Mouse (Mus musculus) forebrain, postnatal 0 days (tissue): ENCODE measurements around the gene Fitm2. TPM values are rescaled to one million over a fixed set of nuclear protein-coding genes. Genes with fewer than 3 reads are reported as not detected.
A peak's percentile ranks its signal among the peaks of the same experiment; 100 is the strongest.

Experiments
- ATAC-seq: fragments of 200-750 bp; cut with Nextera tagmentation; 2 replicates; pipeline ENCODE4 v1.8.0; 2017; ENCODE audit warnings: mild to moderate bottlenecking, moderate library complexity
- DNase-seq: peaks from one replicate; pipeline ENCODE4 v3.0.0-alpha.2; 2015
- H3K27ac ChIP-seq: fragments of 300-500 bp; sonication (generic); 2 replicates; pipeline ENCODE4 v1.5.1; 2014; ENCODE audit warnings: low read depth, mild to moderate bottlenecking, antibody characterized with exemption, low read length, moderate library complexity, mixed read lengths
- H3K27me3 ChIP-seq: fragments of 300-500 bp; sonication (generic); 2 replicates; pipeline ENCODE4 v1.6.1; 2014; ENCODE audit warnings: mild to moderate bottlenecking, low read length, mixed read lengths; ENCODE audit not compliant: insufficient read depth
- H3K36me3 ChIP-seq: fragments of 300-500 bp; sonication (generic); 2 replicates; pipeline ENCODE4 v1.6.1; 2014; ENCODE audit warnings: mild to moderate bottlenecking, moderate library complexity; ENCODE audit not compliant: insufficient read depth
- H3K4me1 ChIP-seq: fragments of 300-500 bp; sonication (generic); 2 replicates; pipeline ENCODE4 v1.6.1; 2014; ENCODE audit warnings: antibody characterized with exemption; ENCODE audit not compliant: insufficient read depth
- H3K4me2 ChIP-seq: fragments of 300-500 bp; sonication (generic); 2 replicates; pipeline ENCODE4 v1.6.1; 2014; ENCODE audit warnings: low read depth, mild to moderate bottlenecking, moderate library complexity
- H3K4me3 ChIP-seq: fragments of 300-500 bp; sonication (generic); 2 replicates; pipeline ENCODE4 v1.5.1; 2014; ENCODE audit warnings: low read depth, low read length, mixed read lengths
- H3K9ac ChIP-seq: fragments of 300-500 bp; sonication (generic); 2 replicates; pipeline ENCODE4 v1.6.1; 2014; ENCODE audit warnings: mild to moderate bottlenecking
- H3K9me3 ChIP-seq: fragments of 300-500 bp; sonication (generic); 2 replicates; pipeline ENCODE4 v1.6.1; 2016; ENCODE audit warnings: low read length
- CTCF ChIP-seq: sonication (generic); IDR thresholded peaks from 2 replicates; pipeline ENCODE4 v1.5.1; 2016; ENCODE audit warnings: antibody characterized with exemption, control low read depth, low read depth
- WGBS: fragments of 180-500 bp; shearing (Covaris S2); extraction: QIAGEN DNeasy Blood & Tissue Kit; methylation state at CpG from one replicate; pipeline ENCODE4 v1.1.7; 2014; 5-methylcytosine and 5-hydroxymethylcytosine counted together
- polyA plus RNA-seq: library from polyadenylated mRNA; unstranded; fragments of >200 nt; fragmentation: Nextera tagmentation; extraction: Ambion mirVana; gene quantifications from 2 replicates; pipeline ENCODE4 v1.2.1, GENCODE M21; 2015
- total RNA-seq: library from RNA; depleted of rRNA; stranded (reverse); fragments of >200 nt; gene quantifications from 2 replicates; pipeline ENCODE4 v1.2.3, GENCODE M21; 2014; rRNA removed

The Fitm2 gene
- total and polyA plus RNA-seq, 2 experiments from 2014 or later: 11.7 to 25.8 TPM

DNA sequence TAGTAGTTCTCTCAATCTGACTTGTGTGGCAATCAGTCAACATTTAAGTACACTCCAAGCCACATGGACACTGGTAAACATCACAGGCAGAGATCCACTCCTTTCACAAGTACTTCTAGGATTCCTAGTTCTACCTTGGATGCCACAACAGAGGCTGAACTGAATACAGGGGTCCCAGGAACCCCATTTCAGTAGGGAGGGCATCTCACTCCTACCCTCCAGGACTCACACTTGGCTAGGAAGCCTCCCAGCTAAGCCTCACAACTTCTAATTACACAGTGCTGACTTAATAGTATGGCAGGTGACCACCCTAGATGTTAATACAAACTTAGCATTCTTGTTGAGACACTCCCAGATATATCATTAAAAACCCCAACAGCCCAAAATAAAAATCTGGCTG lies 54.6 kb downstream of the Fitm2 start:
- ATAC-seq: no peak
- DNase-seq: no peak
- Histone ChIP-seq H3K27me3 (no peaks in the 10 kb centered on the region), H3K9ac (0 out of 2 replicates have a peak overlapping the region, but pooled peaks have one; percentile 68), H3K4me3 (no peak overlapping the region), H3K4me2 (peak overlapping the region; percentile 90), H3K36me3 (peaks cover 11% of the 10 kb centered on the region; the same call in 1 of the 2 replicates), H3K9me3 (no peaks in the 10 kb centered on the region), H3K27ac (no peak overlapping the region), H3K4me1 (peaks cover 22% of the 10 kb centered on the region)
- TF ChIP-seq CTCF: no peak

DNA sequence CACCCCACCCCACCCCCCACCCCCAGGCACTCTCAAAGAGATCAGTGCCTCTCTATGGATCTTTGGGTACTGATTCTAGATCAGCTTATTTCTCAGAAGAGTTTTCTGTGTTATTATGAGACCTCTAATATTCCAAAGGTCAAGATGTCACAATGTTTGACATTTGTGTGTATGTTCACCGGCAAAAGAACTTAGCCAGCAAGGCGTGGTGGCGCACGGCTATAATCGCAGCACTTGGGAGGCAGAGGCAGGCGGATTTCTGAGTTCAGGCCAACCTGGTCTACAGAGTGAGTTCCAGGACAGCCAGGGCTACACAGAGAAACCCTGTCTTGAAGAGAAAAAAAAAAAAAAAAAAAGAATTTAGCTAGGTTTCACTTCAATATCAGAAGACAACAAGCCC lies 55.4 kb downstream of the Fitm2 start:
- ATAC-seq: no peak
- WGBS: 95% methylated on average over 6 of the region's 6 CpGs

More for the DNA sequence above, 55.4 kb downstream of the Fitm2 start:
- Histone ChIP-seq H3K27me3 (no peaks in the 10 kb centered on the region), H3K4me3 (no peak overlapping the region), H3K36me3 (peaks cover 11% of the 10 kb centered on the region; the same call in 1 of the 2 replicates), H3K27ac (no peak overlapping the region), H3K9ac (no peak overlapping the region), H3K4me2 (no peak overlapping the region), H3K4me1 (peaks cover 22% of the 10 kb centered on the region), H3K9me3 (no peaks in the 10 kb centered on the region)
- TF ChIP-seq CTCF: no peak
- DNase-seq: no peak

Other genes starting within 250 kb of the Fitm2 start
- gene Jph2, start 74.6 kb downstream of the Fitm2 start, total RNA-seq: 0.69 and 1.9 TPM in 2 replicates
- 0.40 and 0.82 TPM in 2 replicates for gene Jph2, start 74.6 kb downstream of the Fitm2 start, polyA plus RNA-seq
- gene Oser1, start 47.9 kb downstream of the Fitm2 start, total RNA-seq: 25.2 and 26.6 TPM in 2 replicates
- 52.4 and 57.3 TPM in 2 replicates for gene Oser1, start 47.9 kb downstream of the Fitm2 start, polyA plus RNA-seq
- gene Gdap1l1, start 34.2 kb downstream of the Fitm2 start, total RNA-seq: 95.2 and 106 TPM in 2 replicates
- 123 and 134 TPM in 2 replicates for gene Gdap1l1, start 34.2 kb downstream of the Fitm2 start, polyA plus RNA-seq
- 0.85 and 1.1 TPM in 2 replicates for gene R3hdml, start 19.7 kb upstream of the Fitm2 start, total RNA-seq
- 0.56 and 0.60 TPM in 2 replicates for gene R3hdml, start 19.7 kb upstream of the Fitm2 start, polyA plus RNA-seq
- gene Hnf4a, start 34.2 kb upstream of the Fitm2 start, total RNA-seq: not detected in 2 replicates
- not detected in 2 replicates for gene Hnf4a, start 34.2 kb upstream of the Fitm2 start, polyA plus RNA-seq
- 80.6 and 89.2 TPM in 2 replicates for gene Ttpal, start 129.7 kb upstream of the Fitm2 start, total RNA-seq
- gene Ttpal, start 129.7 kb upstream of the Fitm2 start, polyA plus RNA-seq: 23.5 and 32.1 TPM in 2 replicates
- 81.9 and 98.2 TPM in 2 replicates for gene Serinc3, start 172.5 kb upstream of the Fitm2 start, total RNA-seq
- 26.4 and 31.7 TPM in 2 replicates for gene Serinc3, start 172.5 kb upstream of the Fitm2 start, polyA plus RNA-seq
- gene Pkig, start 185.8 kb upstream of the Fitm2 start, total RNA-seq: 114 and 138 TPM in 2 replicates
- gene Pkig, start 185.8 kb upstream of the Fitm2 start, polyA plus RNA-seq: 211 and 214 TPM in 2 replicates